Mouse (Mus musculus) brain, embryonic 14.5 days (tissue): ENCODE data around the gene Nfkb2.

Experiments used
- CTCF ChIP-seq: fragments of 200-500 bp; IDR thresholded peaks from 2 replicates; pipeline ENCODE4 v1.5.1; 2012; ENCODE audit warnings: inconsistent platforms, mild to moderate bottlenecking, moderate library complexity, borderline replicate concordance; ENCODE audit not compliant: insufficient read depth, insufficient read length; ENCODE audit errors: extremely low read depth
- POLR2A ChIP-seq: fragments of 200-500 bp; IDR thresholded peaks from 2 replicates; pipeline ENCODE4 v1.6.1; 2012; ENCODE audit warnings: mild to moderate bottlenecking, inconsistent platforms, borderline replicate concordance; ENCODE audit not compliant: poor library complexity, insufficient read depth, insufficient read length, severe bottlenecking; ENCODE audit errors: extremely low read depth

DNA sequence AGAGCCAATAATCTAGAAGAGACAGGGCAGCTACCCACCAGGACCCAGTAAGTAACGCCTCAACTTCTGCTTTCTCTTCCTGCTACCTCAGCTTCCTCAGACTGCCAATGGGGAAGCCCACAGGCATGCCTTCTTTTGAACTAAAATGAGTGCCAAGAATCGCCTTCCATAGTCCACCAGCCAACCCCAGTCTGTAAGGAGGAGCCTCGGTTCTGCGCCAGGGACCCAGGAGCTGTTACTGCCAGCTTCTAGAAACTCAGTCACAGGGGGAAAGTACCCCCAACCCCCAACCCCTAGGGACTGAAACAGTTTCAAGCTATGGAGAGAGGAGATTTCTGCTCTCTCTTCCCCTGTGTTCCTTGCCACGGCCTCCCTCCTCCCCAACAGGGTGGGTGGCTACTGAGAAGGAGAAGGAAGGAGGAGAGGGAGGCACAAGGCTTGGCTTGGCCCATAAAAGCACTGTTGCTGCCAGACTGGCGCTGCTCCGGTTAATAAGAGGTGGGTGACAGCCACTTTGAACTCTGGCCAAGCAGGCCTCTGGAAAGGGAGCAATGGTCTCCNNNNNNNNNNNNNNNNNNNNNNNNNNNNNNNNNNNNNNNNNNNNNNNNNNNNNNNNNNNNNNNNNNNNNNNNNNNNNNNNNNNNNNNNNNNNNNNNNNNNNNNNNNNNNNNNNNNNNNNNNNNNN is 35.3 kb downstream of the Nfkb2 start:
- TF ChIP-seq CTCF (no peak), POLR2A (no peak)
